Mouse (Mus musculus): ENCODE measurements around the gene Fsd1. TPM values are rescaled to one million over a fixed set of nuclear protein-coding genes. Genes with fewer than 3 reads are reported as not detected.

Gene Fsd1
- 184 and 209 TPM in 2 replicates for polyA plus RNA-seq (2015; fragmentation: Nextera tagmentation; extraction: Ambion mirVana)

GRCm38 (mm10) chr17:55986030-55986961 is at the start of gene Fsd1:
Fsd1 (plus strand) TSS chr17:55986509.

GRCm38 (mm10) chr17:55949400-55949799 is 36.9 kb upstream of the Fsd1 start, which contains the start of gene Zfp119b:
Zfp119b (minus strand) TSS chr17:55949500.

GRCm38 (mm10) chr17:55952447-55953027 is 33.8 kb upstream of the Fsd1 start, which contains the start of gene Ebi3:
Ebi3 (plus strand) TSS chr17:55952640.

GRCm38 (mm10) chr17:55958918-55959728 is 27.2 kb upstream of the Fsd1 start, which contains the start of gene Yju2:
Yju2 (plus strand) TSS chr17:55959099.

GRCm38 (mm10) chr17:55969966-55970891 is 16.1 kb upstream of the Fsd1 start, which contains the start of gene Shd:
Shd (plus strand) TSS chr17:55970467.

GRCm38 (mm10) chr17:56005415-56006061 is 19.2 kb downstream of the Fsd1 start, which contains the start of the genes Stap2 and Mpnd:
Stap2 (minus strand) TSS chr17:56005584.
Mpnd (plus strand) TSS chr17:56005711.

GRCm38 (mm10) chr17:56036176-56036900 is 50.0 kb downstream of the Fsd1 start, which contains the start of gene Sh3gl1:
Sh3gl1 (minus strand) TSS chr17:56036635.

GRCm38 (mm10) chr17:56040030-56040856 is 53.9 kb downstream of the Fsd1 start, which contains the start of gene Chaf1a:
Chaf1a (plus strand) TSS chr17:56040439.

Other genes starting within 250 kb of the Fsd1 start
- 0.08 and 0.09 TPM in 2 replicates for gene Adgre4, start 236.5 kb upstream of the Fsd1 start, polyA plus RNA-seq (2015; fragmentation: Nextera tagmentation; extraction: Ambion mirVana)
- 8.3 and 8.4 TPM in 2 replicates for gene Zfp119a, start 107.6 kb upstream of the Fsd1 start, polyA plus RNA-seq (2015; fragmentation: Nextera tagmentation; extraction: Ambion mirVana)
- gene Zfp959, start 94.4 kb upstream of the Fsd1 start, polyA plus RNA-seq (2015; fragmentation: Nextera tagmentation; extraction: Ambion mirVana): 11.0 and 13.5 TPM in 2 replicates
- 7.6 and 7.7 TPM in 2 replicates for gene Zfp119b, start 37.0 kb upstream of the Fsd1 start, polyA plus RNA-seq (2015; fragmentation: Nextera tagmentation; extraction: Ambion mirVana)
- 8.1 and 8.7 TPM in 2 replicates for gene Ebi3, start 33.9 kb upstream of the Fsd1 start, polyA plus RNA-seq (2015; fragmentation: Nextera tagmentation; extraction: Ambion mirVana)
- gene Yju2, start 27.4 kb upstream of the Fsd1 start, polyA plus RNA-seq (2015; fragmentation: Nextera tagmentation; extraction: Ambion mirVana): 16.2 and 16.8 TPM in 2 replicates
- gene Shd, start 16.0 kb upstream of the Fsd1 start, polyA plus RNA-seq (2015; fragmentation: Nextera tagmentation; extraction: Ambion mirVana): 154 and 192 TPM in 2 replicates
- 3.7 and 5.4 TPM in 2 replicates for gene Stap2, start 19.1 kb downstream of the Fsd1 start, polyA plus RNA-seq (2015; fragmentation: Nextera tagmentation; extraction: Ambion mirVana)
- 109 and 145 TPM in 2 replicates for gene Mpnd, start 19.2 kb downstream of the Fsd1 start, polyA plus RNA-seq (2015; fragmentation: Nextera tagmentation; extraction: Ambion mirVana)
- 80.6 and 84.8 TPM in 2 replicates for gene Sh3gl1, start 50.1 kb downstream of the Fsd1 start, polyA plus RNA-seq (2015; fragmentation: Nextera tagmentation; extraction: Ambion mirVana)
- gene Chaf1a, start 53.9 kb downstream of the Fsd1 start, polyA plus RNA-seq (2015; fragmentation: Nextera tagmentation; extraction: Ambion mirVana): 2.8 and 3.3 TPM in 2 replicates
- 64.8 and 72.3 TPM in 2 replicates for gene Ubxn6, start 88.5 kb downstream of the Fsd1 start, polyA plus RNA-seq (2015; fragmentation: Nextera tagmentation; extraction: Ambion mirVana)
- 97.5 and 111 TPM in 2 replicates for gene Hdgfl2, start 93.1 kb downstream of the Fsd1 start, polyA plus RNA-seq (2015; fragmentation: Nextera tagmentation; extraction: Ambion mirVana)
- gene Plin4, start 123.3 kb downstream of the Fsd1 start, polyA plus RNA-seq (2015; fragmentation: Nextera tagmentation; extraction: Ambion mirVana): 0.09 and 0.15 TPM in 2 replicates
- 3.1 and 3.5 TPM in 2 replicates for gene Plin5, start 131.1 kb downstream of the Fsd1 start, polyA plus RNA-seq (2015; fragmentation: Nextera tagmentation; extraction: Ambion mirVana)
- gene Lrg1, start 135.5 kb downstream of the Fsd1 start, polyA plus RNA-seq (2015; fragmentation: Nextera tagmentation; extraction: Ambion mirVana): 0.37 and 1.8 TPM in 2 replicates
- 17.3 and 18.0 TPM in 2 replicates for gene Sema6b, start 153.8 kb downstream of the Fsd1 start, polyA plus RNA-seq (2015; fragmentation: Nextera tagmentation; extraction: Ambion mirVana)
- 7.9 and 9.2 TPM in 2 replicates for gene Tnfaip8l1, start 176.0 kb downstream of the Fsd1 start, polyA plus RNA-seq (2015; fragmentation: Nextera tagmentation; extraction: Ambion mirVana)
- 92.3 and 100 TPM in 2 replicates for gene Mydgf, start 197.4 kb downstream of the Fsd1 start, polyA plus RNA-seq (2015; fragmentation: Nextera tagmentation; extraction: Ambion mirVana)
- gene Dpp9, start 232.4 kb downstream of the Fsd1 start, polyA plus RNA-seq (2015; fragmentation: Nextera tagmentation; extraction: Ambion mirVana): 18.7 and 21.4 TPM in 2 replicates

All from neural tube, postnatal 0 days (tissue).